Mouse (Mus musculus): ENCODE results near the gene Ppp1r3e. TPM values are rescaled to one million over a fixed set of nuclear protein-coding genes. Genes with fewer than 3 reads are reported as not detected.

Ppp1r3e gene
- total RNA-seq, 2 experiments from 2014 or later, result 24.3 to 27.5 TPM

DNA sequence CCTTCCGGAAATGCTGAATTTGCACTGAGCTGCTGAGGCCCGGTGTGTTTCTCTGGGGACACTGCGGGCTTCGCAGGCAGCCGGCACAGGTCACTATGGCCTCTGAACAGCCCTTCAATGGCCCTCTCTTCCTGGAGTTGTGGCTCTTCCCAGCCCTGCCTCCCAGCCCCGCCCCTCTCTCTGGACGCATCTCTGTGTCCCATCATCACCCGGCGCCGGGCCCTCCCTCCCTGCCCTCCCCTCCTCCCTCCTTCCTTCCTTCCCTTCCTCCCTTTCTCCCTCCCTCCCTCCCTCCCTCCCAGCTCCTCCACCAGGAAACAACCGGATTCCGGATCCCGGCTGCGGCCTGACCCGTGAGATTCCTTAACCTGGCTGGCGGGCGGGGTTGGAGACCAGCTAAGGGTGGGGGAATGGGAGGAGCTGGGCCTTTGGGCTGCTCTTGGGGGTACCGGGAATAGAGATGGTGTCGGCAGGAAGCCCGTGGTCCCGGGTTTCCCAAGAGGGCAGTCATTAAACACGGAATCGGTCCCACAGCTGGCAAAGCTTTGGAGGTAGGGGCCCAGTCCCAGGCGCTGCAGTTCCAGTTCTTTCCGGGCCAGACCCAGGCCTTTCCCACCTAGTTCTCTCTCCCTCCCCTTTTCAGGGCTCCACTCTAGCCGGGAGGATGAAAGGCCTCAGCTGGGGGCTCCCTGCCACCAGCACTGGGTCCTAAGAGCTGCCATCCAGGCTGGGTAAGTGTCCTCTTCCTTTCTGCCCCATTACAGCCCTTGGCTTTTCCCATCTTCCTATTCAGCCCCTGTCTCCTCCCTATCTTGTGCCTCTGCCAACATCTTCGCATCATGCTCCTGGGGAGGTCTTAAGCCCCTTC lies 6.0 kb upstream of the Ppp1r3e start, which contains the start of the genes Bcl2l2 and Gm20521:
Bcl2l2 (plus strand) TSS at position 224 of the 868 bp plus-strand sequence.
Gm20521 (plus strand) TSS at position 288 of the 868 bp plus-strand sequence.
- DNase-seq (ENCODE audit: low spot score in 2 of 2), result peak; percentile 61 to 74

GRCm38 (mm10) chr14:54876539-54877047 lies 757 bp downstream of the Ppp1r3e start:
- peak; percentile 89 for DNase-seq (ENCODE audit: low spot score in 2 of 2)

DNA sequence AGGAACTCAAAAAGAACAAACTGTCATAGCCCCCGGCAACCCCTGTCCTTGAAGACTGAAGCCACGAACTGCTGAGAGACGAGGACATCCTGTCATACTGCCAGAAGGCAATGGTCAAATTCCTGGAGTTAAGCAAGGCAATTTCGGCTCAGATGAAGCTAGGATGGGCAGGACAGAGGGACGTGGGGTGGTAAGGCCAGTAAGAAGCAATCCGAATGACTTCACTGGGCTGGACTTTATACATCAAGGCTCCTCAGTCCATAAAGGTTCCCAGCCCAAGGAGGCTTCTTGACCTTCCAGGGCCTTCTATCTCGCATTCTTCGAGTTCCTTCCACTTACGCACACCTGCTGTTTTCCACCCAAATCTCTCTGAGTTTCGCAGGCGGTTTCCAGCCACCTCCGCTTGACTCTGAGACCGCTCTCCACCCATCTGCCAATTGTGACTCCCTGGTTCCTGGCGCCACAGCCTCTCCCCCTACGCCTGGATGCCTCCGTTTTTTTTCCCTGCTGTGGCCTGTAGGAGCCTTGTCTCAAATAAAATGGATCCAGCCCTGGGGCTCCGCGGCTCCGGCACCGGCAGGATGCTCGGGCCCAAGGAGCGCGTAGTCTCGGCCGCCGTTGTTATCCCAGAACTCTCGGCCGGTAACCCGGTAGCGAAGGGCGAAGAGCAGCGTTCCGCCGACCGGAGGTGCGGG lies 1.4 kb downstream of the Ppp1r3e start:
- no peak for DNase-seq (ENCODE audit: low spot score in 2 of 2)

DNA sequence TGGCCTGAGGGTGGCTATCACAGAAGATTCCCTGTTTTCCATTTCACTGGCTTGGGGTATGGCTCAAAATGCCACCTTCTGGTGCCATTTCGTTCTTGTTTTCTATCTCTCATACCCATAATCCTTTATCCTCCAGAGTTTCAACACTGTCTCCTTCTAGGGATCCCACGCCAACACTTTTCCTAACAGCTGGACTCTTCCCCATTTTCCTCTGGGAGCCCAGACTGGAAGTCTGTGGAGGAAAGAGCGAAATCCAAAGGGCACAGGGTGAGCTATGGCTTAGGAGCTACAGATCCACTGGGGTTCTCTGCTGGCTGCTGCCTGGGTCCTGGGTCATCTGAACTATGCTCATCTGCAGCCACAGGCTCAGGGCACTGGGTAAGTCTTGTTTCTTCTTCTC lies 3.2 kb downstream of the Ppp1r3e start:
- DNase-seq (ENCODE audit: low spot score in 2 of 2), result no peak

DNA sequence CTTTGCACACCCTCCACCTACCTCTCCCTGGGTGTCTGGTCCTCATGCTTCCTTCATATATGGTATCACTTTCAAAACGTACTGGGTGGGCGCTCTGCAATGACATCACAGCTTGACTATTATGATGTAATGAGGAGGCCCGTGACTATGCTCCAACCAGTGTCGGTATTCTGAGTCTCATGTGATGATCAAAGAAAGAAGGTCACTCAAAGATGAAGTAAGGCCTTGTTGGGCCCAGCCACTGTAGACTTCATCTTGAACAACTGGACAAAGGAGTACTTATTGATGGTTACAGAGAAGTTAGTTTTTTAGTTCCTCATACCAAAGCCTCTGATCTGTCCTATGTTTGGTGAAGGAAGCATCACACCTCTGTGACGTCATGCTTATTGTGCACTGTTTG lies 6.5 kb downstream of the Ppp1r3e start, which contains the start of gene Homez:
Homez (minus strand) TSS at position 101 of the 400 bp plus-strand sequence.
- DNase-seq (ENCODE audit: low spot score in 2 of 2), result no peak

DNA sequence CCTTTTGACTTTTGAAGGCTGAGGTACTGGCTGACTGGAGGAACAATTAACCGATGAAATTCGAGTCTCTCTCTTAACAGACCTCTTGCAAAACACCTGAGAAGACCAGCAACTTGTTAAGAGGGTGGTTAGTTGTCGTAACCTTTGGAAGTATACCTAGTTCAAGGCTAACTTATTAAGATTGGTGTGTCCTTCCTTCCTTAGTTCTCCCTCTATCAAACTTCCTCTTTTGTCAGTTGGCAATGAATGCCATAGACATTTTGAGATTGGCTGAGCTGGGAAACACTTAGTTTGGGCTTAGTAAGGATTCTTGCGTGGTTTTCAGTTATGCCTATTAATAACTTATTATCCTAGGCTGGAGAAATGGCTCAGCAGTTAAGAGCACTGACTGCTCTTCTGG lies 9.3 kb downstream of the Ppp1r3e start:
- DNase-seq (ENCODE audit: low spot score in 2 of 2), result no peak

- DNase-seq (ENCODE audit: low spot score in 2 of 2), result no peak
Measured at GRCm38 (mm10) chr14:54866936-54867335, 10.4 kb downstream of the Ppp1r3e start.

DNA sequence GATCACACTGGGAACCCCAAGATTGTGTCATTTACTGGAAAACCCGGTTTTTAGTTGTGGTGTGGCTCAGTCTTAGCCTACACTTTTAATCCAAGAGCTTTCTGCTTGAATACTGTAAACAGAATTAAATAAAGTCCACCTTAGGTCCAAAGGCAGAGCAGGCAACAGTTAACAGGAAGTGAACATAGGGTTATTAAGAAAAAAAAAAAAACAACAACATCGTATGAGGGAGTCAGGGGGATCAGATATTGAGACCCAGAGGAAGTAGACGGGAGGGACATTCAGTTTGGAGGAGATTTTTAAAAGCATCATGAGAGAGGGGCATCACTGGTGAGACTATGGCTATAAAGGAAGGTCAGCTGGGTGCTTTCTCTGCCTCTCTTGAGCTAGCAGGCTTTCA lies 11.1 kb downstream of the Ppp1r3e start:
- DNase-seq (ENCODE audit: low spot score in 2 of 2), result no peak

- no peak for DNase-seq (ENCODE audit: low spot score in 2 of 2)
Measured at GRCm38 (mm10) chr14:54865626-54866025, 11.7 kb downstream of the Ppp1r3e start.

DNA sequence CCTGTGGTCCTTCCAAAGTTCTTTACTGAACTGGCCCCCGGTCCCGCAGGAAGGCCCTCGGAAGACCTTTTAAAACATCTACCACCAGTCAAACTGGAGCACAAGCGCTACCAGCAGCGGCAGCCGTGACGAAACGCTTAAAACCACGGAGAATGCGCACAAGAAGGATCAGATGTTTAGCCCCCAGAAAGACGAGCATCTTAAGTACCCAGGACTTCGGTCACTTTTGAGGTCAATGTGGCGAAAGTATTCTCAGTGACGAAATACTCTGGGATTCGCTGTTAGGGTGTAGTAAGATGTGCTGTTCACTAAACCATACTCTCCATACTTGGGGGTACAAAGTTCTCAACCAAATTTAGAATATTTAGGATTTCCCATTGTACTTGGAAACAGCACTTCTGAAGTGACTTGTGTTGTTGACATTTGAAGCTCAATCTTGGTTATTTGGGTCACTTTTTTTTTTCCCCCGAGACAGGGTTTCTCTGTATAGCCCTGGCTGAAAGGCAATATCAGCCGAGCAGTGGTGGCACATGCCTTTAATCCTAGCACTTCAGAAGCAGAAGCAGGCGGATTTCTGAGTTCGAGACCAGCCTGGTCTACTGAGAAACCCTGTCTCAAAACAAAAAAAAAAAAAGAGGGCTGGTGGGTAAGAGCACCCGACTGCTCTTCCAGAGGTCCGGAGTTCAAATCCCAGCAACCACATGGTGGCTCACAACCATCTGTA lies 12.9 kb downstream of the Ppp1r3e start:
- DNase-seq (ENCODE audit: low spot score in 2 of 2), result no peak

DNA sequence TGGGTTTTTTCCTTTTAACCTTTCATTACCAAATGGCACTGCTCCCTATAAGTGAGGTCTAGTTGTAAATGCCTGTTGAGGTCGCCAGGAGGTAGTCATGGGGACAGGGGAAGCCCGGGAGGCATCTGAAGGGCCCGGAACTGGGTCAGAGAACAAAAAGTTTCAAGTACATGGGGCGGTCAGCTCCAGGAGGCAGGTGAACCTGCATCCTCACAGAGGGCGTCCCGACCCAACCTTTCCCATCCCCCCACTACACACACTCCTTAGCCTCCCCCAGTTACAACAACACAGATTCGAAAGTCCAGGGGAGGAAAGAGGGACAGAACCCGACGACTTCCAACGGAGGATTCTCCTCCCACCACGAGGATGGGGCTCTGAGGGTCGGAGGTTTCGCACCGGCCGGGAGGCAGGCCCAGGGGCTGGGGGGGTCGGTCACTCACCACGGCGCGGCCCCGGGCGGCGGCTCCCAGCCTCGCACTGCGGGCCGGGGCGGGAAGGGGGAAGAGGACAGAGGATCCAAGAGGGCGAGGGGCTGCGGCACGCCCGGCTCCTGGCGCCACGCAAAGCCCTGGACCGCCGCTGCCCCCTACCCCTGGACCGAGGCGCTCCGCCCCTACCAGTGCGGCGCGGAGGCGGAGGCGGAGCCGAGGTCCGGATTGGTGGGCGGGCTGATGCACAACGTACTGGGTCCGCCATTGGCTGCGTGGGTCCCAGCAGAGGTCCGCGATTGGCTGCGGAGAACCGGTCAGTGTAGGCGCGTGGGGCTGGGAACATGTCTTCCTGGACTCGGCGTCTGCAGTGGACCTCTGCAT lies 13.6 kb downstream of the Ppp1r3e start:
- peak; percentile 89 to 93 for DNase-seq (ENCODE audit: low spot score in 2 of 2)

DNA sequence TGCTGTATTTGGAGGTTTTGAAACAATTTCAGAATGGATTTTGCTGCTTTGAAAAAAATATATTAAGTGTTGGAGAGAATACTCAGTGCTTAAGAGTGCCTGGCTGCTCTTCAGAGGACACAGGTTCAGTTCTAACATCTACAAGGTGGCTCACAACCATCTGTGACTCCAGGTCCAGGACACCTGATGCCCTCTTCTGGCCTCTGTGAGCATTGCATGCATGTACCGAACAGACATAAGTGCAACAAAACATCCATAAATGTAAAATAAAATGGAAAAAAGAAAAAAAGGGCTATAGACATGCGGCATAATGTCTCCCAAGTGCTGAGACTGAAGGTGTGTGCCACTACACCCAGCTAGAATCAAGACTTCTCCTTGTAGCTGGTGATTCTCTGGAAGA lies 16.8 kb downstream of the Ppp1r3e start:
- DNase-seq (ENCODE audit: low spot score in 2 of 2), result peak in 1 of 2 experiments; percentile 56

DNA sequence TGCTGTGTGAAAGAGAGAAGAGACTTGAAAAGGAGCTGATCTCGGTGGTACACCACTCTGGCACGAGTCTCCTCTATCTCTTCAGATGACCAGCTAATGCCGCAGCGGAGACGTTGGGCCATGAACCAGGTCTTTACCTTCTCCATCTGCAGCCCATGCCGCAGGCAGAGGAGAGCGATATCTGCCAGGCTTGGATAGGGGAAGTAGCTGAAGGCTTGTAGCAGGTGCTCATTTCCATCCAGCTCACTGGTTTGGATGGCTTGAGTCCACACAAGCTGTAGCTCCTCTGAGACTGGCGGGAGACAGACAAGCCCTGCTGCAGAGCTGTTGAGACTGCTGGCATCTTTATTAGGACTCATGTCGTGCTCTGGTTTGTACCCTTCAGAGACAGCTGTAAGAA lies 19.5 kb downstream of the Ppp1r3e start:
- peak; percentile 14 to 20 for DNase-seq (ENCODE audit: low spot score in 2 of 2)

DNA sequence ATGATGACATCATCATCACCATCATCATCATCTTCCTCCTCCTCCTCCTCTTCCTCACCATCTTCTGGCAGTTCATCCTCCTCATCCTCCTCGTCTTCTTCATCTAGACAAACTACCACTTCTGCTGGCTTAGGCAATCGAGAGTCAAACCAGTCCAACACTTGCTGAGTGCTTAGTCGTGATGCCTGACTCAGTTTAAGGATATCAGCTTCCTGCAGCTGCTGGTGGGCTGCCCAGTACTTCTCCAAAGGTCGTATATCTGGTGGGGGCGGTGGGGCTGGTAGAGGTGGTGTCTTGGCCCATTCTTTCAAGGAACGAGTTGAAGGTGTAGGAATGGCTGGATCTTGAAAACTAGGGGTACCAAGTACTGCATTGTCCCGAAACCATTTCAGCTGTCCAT lies 20.6 kb downstream of the Ppp1r3e start:
- DNase-seq (ENCODE audit: low spot score in 2 of 2), result no peak

DNA sequence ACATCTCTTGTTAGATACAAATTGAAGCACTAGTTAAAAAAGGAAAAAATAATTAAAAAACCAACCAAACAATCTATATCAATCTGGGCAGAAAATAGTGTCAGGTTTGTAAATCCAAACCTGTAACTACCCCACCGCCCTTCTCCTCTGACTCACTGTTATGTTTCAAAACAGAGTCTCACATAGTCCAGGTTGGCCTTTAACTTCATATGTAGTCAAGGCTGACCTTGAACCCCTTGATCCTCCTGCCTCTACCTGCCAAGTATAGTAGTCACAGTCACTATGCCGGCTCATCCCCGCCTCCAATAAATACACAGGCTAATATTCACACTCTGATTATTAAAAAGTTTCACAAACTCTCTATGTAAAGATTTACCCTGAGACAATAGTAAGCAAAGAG lies 21.6 kb downstream of the Ppp1r3e start:
- DNase-seq (ENCODE audit: low spot score in 2 of 2), result no peak

DNA sequence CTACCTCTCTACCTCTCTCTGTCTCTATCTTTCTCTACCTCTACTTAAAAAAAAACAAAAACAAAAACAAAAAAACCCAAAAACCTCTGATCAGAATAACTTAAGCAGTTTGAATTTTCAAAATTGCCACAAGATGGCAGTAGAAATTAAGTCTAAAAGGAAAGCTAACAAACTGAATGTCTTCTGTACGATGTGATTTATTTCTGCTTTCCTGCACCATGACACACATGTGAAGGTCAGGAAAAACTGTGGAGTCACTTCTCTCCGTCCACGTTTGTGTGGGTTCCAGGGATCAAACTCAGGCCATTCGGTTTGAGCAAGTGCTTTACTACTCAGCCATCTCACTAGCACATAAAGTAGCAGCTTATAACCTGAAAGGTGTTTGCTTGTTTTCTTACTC lies 33.9 kb downstream of the Ppp1r3e start:
- DNase-seq (ENCODE audit: low spot score in 2 of 2), result peak; percentile 7 to 51

DNA sequence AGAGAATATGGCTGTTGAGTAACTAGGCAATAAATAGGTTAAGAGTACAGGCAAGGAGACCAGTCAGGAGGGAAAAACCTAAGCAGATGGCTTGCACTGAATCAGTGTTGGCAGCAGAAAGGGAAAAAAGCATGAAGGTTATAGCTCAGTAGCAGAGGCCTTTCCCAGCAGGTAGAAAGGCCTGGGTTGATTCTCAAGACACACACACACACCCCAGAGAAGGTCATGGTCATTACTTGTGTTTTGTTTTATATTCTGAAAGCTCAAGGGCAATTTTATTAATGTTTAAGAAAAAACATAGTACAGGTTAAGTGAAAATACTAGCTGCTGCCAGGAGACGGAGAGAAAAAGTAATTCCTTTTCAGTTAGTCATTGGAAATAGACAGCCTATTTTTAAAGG lies 53.6 kb downstream of the Ppp1r3e start:
- no peak for DNase-seq (ENCODE audit: low spot score in 2 of 2)
